Mouse (Mus musculus): Measurements from ENCODE around the gene Hivep3.

DNA sequence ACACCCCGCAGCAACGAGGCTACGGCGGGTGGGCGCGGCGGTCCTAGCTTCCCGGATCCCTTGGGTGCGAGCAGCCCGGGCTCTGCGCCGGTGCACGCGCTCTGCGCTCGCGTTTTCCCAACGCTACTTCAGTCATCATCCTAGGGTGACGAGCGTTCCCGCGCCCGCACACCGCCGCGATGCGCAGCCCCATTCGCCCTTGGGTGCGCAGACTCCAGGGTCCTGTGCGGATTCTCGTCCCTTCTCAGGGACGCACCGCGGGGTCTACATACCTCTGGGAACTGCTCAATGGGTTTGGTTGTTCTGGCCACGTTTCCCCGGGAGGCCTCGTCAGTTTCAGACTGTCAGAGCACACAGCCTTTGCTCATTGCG, 299.4 kb downstream of the Hivep3 start:
- TF ChIP-seq CTCF (conservative IDR thresholded peaks at IDR 0.05; ENCODE audit: low read length) (no peak), NANOG (IDR thresholded peaks at IDR 0.05; ENCODE audit: borderline replicate concordance, low read length) (no peak), POU5F1 (IDR thresholded peaks at IDR 0.05; ENCODE audit: borderline replicate concordance, low read length) (no peak)
